8 mouse cellular contexts compared by ENCODE assay signal in the genomic region with DNA sequence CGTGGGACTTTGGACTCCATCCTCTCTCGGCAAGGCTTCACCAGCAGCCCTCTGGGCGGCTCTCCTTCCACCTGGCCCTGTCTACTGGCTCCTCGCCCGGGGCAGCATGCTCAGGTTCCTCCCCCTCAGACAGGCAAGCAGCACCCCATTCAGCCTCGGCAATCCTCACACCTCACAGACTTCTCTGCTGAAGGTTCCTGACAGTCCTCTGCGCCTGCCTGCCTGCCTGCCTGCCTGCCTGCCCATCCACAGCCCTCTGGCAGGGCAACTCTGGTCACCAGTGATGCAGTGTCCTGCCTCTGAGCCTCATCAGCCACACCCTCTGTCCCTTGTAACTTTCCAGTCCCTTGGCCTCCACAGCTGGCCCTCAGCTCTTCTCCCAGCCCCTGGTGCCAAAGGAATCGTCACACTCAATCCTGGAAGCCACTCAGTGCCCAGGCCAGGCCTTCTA. TPM values are rescaled to one million over a fixed set of nuclear protein-coding genes. Genes with fewer than 3 reads are reported as not detected.
A peak's percentile ranks its signal among the peaks of the same experiment; 100 is the strongest.
DNase-seq lines count a peak whose midpoint lies in the region; ATAC-seq lines count a peak whose summit lies in the region.
"Had no signal": no experiment of that assay in that cellular context is flagged by ENCODE, and none has a peak within 500 bp of the region (broad histone marks: within the 10 kb centered on the region; RNA-seq: fewer than 3 reads in every experiment).

No protein-coding gene starts in this region.

- peak; percentile 15; the same call in 1 of the 2 replicates for ATAC-seq in heart, embryonic 14.5 days (ENCODE audit: insufficient number of reproducible peaks, insufficient read depth, low FRiP score, low read depth)
- ATAC-seq in stomach, embryonic 16.5 days (ENCODE audit: insufficient read depth, low FRiP score), result peak; percentile 41
- ATAC-seq in monocyte, adult 5-6 weeks (replicated peaks; ENCODE audit: insufficient number of reproducible peaks, low FRiP score, low TSS enrichment, poor library complexity, severe bottlenecking), result no peak

- peaks cover 44 to 78% of the 10 kb centered on the region in 2 experiments for H3K4me1 ChIP-seq in heart, embryonic 14.5 days (ENCODE audit: control insufficient read depth in 2 of 2, insufficient read depth in 2 of 2, low read length in 2 of 2)
- H3K4me1 ChIP-seq in limb, embryonic 10.5 days, result peaks cover 31% of the 10 kb centered on the region
- peaks cover 43% of the 10 kb centered on the region for H3K4me1 ChIP-seq in stomach, embryonic 16.5 days (ENCODE audit: control insufficient read depth, insufficient read depth, low read length)

- no peaks in the 10 kb centered on the region for H3K27me3 ChIP-seq in heart, embryonic 14.5 days (ENCODE audit: control insufficient read depth, insufficient read depth, low read length)
- H3K27me3 ChIP-seq in limb, embryonic 10.5 days (ENCODE audit: low read depth, poor library complexity, severe bottlenecking), result no peaks in the 10 kb centered on the region
- H3K27me3 ChIP-seq in stomach, embryonic 16.5 days (ENCODE audit: control insufficient read depth, insufficient read depth, low read length), result no peaks in the 10 kb centered on the region

- no peak overlapping the region for H3K4me2 ChIP-seq in heart, embryonic 14.5 days (ENCODE audit: low read length)
- no peak overlapping the region for H3K4me2 ChIP-seq in stomach, embryonic 16.5 days (ENCODE audit: low read depth, low read length)

- peak; percentile 86 for DNase-seq in adrenal gland, adult 2 months
- DNase-seq in brain, adult 2 months (ENCODE audit: low read depth, low spot score), result peak; percentile 73
- no peak for DNase-seq in limb, embryonic 10.5 days (ENCODE audit: low spot score)
- no peak for DNase-seq in thymus, postnatal 10 days (ENCODE audit: low spot score in 2 of 2)

- 51% methylated on average over 8 of the region's 8 CpGs for WGBS in heart, embryonic 14.5 days
- WGBS in limb, embryonic 10.5 days, result 78% methylated on average over 8 of the region's 8 CpGs
- 48% methylated on average over 8 of the region's 8 CpGs for WGBS in stomach, embryonic 16.5 days

- no peak overlapping the region for H3K9ac ChIP-seq in heart, embryonic 14.5 days (ENCODE audit: low read length)
- H3K9ac ChIP-seq in stomach, embryonic 16.5 days (ENCODE audit: low read length), result peak overlapping the region; percentile 2; the same call in 1 of the 2 replicates

- peaks cover 23% of the 10 kb centered on the region for H3K36me3 ChIP-seq in heart, embryonic 14.5 days (ENCODE audit: control insufficient read depth, insufficient read depth, low read length)
- H3K36me3 ChIP-seq in limb, embryonic 10.5 days, result peaks cover 28% of the 10 kb centered on the region
- H3K36me3 ChIP-seq in stomach, embryonic 16.5 days (ENCODE audit: control insufficient read depth, insufficient read depth, low read length), result peaks cover 18% of the 10 kb centered on the region; the same call in 1 of the 2 replicates

- no peaks in the 10 kb centered on the region for H3K9me3 ChIP-seq in heart, embryonic 14.5 days (ENCODE audit: control insufficient read depth, low read length)
- H3K9me3 ChIP-seq in limb, embryonic 10.5 days (replicated peaks), result no peaks in the 10 kb centered on the region
- no peaks in the 10 kb centered on the region for H3K9me3 ChIP-seq in stomach, embryonic 16.5 days (replicated peaks; ENCODE audit: control insufficient read depth, low read length)

- H3K4me3 ChIP-seq in heart, embryonic 14.5 days (ENCODE audit: control insufficient read depth in 1 of 2, insufficient read depth in 1 of 2, low read depth in 1 of 2, low read length in 2 of 2), result no peak overlapping the region
- no peak overlapping the region for H3K4me3 ChIP-seq in limb, embryonic 10.5 days
- H3K4me3 ChIP-seq in stomach, embryonic 16.5 days (replicated peaks; ENCODE audit: low read length), result no peak overlapping the region

- H3K27ac ChIP-seq in heart, embryonic 14.5 days (replicated peaks in 1 of 2; ENCODE audit: control insufficient read depth in 1 of 2, insufficient read depth in 1 of 2, low read depth in 2 of 2, low read length in 2 of 2), result peak overlapping the region in 1 of 2 experiments; percentile 24; a peak in 1 of 4 replicates
- peak overlapping the region; percentile 38 for H3K27ac ChIP-seq in limb, embryonic 10.5 days
- H3K27ac ChIP-seq in stomach, embryonic 16.5 days (ENCODE audit: low read length), result no peak overlapping the region
- H3K27ac ChIP-seq: macrophage had no signal

RNA-seq across cellular contexts. Expression of gene Stk24, which starts 39.8 kb away (rescaled TPM):
- 100 to 1,000 TPM in 1 of 2 experiments, 10 to 100 TPM in 1; 94.2 to 129 TPM for total RNA-seq in adrenal gland, adult 2 months (2021)
- polyA plus RNA-seq in adrenal gland, adult 2 months (2012; rRNA removed), result 23.8 and 34.2 TPM in 2 replicates
- polyA plus RNA-seq in heart, embryonic 14.5 days (2014; fragmentation: Nextera tagmentation; extraction: Ambion mirVana), result 45.2 and 48.9 TPM in 2 replicates
- polyA plus RNA-seq in limb, embryonic 10.5 days (2016; fragmentation: Nextera tagmentation; extraction: Ambion mirVana), result 43.2 and 43.8 TPM in 2 replicates
- 33.2 and 33.6 TPM in 2 replicates for polyA plus RNA-seq in stomach, embryonic 16.5 days (2015; fragmentation: Nextera tagmentation; extraction: Ambion mirVana)
- total RNA-seq in monocyte, adult 5-6 weeks (2017), result 267 to 321 TPM (median 302 TPM) in 3 replicates

Comparison
In these comparisons a context has a peak if more than half of its experiments do, and no peak if none do; other contexts are left out.
1. DNase-seq: peak in adrenal gland, adult 2 months (single experiment) and brain, adult 2 months (single experiment); none in limb, embryonic 10.5 days (single experiment) and thymus, postnatal 10 days (0 of 2).